Mouse (Mus musculus): ENCODE measurements around the gene Pdk2. TPM values are rescaled to one million over a fixed set of nuclear protein-coding genes. Genes with fewer than 3 reads are reported as not detected.

The Pdk2 gene
- 14.1 and 18.1 TPM in 2 replicates for total RNA-seq (2014; rRNA removed)
- 30.8 and 32.7 TPM in 2 replicates for polyA plus RNA-seq (2015; fragmentation: Nextera tagmentation; extraction: Ambion mirVana)

GRCm38 (mm10) chr11:95041139-95041609 lies at the start of gene Pdk2:
Gene Pdk2 (minus strand): TSS chr11:95041354.
- ATAC-seq (ENCODE audit: low FRiP score) (peak; percentile 96), DNase-seq (ENCODE audit: low spot score) (peak; percentile 98)
- Histone ChIP-seq H3K4me3 (ENCODE audit: low read depth, low read length) (peak within 1 kb of the TSS; percentile 71), H3K4me2 (ENCODE audit: low read depth, low read length, poor library complexity, severe bottlenecking) (peak within 1 kb of the TSS; percentile 83), H3K27me3 (ENCODE audit: insufficient read depth, low read length) (no peaks in the 10 kb centered on the region), H3K9ac (replicated peaks; ENCODE audit: low read length, poor library complexity, severe bottlenecking) (peak within 1 kb of the TSS; percentile 60), H3K4me1 (ENCODE audit: insufficient read depth, low read length) (peaks cover 5% of the 10 kb centered on the region; the same call in 1 of the 2 replicates), H3K36me3 (ENCODE audit: insufficient read depth, low read length) (peaks cover 15% of the 10 kb centered on the region), H3K9me3 (ENCODE audit: low read length) (no peaks in the 10 kb centered on the region), H3K27ac (ENCODE audit: low read depth, low read length) (peak within 1 kb of the TSS; percentile 13; the same call in 1 of the 2 replicates)
- WGBS = 0% methylated on average over 40 of the region's 41 CpGs
- TF ChIP-seq CTCF (IDR thresholded peaks at IDR 0.05) = no peak

DNA sequence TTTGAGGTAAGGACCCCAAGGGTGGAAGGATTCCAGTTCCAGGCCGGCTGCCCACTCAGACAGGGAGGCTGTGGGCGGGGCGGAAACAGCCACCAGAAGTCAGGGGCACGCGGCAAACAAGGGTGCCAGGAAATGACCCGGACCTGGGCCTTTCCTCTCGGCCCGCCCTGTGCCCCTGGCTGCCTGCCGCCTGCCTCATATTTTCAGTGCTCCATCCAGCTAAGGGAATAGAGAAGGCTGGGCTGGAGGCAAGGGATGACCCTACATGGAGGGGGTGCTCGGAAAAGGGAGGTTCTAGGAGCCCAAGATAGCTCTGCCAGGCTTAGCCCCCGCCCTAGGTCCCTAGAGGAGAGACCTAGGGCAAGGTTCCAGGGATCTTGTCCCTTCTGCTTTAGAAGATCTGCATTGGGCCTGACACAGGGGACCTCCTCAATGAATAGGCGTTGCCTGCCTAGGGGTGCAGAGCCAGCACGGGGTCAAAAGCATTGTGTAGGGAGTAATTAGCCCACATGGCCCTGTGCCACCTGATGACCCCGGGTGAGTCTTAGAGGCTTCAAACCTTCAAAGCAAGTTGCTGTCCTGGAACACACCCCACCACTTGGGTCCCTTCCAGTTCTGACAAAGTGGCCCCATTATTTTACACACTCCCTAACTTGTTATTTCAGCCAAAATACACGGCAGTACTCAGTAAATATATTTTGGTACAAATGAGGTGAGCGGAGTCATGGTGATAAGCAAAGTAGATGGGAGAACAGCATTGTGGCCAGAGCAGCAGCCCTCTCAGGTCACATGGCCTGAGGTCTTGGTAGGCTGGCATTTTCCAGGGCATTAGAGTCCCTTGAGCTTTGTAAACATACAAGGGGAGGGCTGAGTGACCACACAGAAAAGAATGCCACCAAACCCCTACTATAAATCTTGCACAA lies 48.0 kb upstream of the Pdk2 start:
- Histone ChIP-seq H3K36me3 (ENCODE audit: insufficient read depth, low read length) (no peaks in the 10 kb centered on the region), H3K4me3 (ENCODE audit: low read depth, low read length) (no peak overlapping the region), H3K9me3 (ENCODE audit: low read length) (no peaks in the 10 kb centered on the region), H3K9ac (replicated peaks; ENCODE audit: low read length, poor library complexity, severe bottlenecking) (no peak overlapping the region), H3K27ac (ENCODE audit: low read depth, low read length) (no peak overlapping the region), H3K4me1 (ENCODE audit: insufficient read depth, low read length) (no peaks in the 10 kb centered on the region), H3K4me2 (ENCODE audit: low read depth, low read length, poor library complexity, severe bottlenecking) (no peak overlapping the region), H3K27me3 (ENCODE audit: insufficient read depth, low read length) (no peaks in the 10 kb centered on the region)
- TF ChIP-seq CTCF (IDR thresholded peaks at IDR 0.05) = no peak
- WGBS = 80% methylated on average over 16 of the region's 16 CpGs
- DNase-seq (ENCODE audit: low spot score) (no peak), ATAC-seq (ENCODE audit: low FRiP score) (no peak)

DNA sequence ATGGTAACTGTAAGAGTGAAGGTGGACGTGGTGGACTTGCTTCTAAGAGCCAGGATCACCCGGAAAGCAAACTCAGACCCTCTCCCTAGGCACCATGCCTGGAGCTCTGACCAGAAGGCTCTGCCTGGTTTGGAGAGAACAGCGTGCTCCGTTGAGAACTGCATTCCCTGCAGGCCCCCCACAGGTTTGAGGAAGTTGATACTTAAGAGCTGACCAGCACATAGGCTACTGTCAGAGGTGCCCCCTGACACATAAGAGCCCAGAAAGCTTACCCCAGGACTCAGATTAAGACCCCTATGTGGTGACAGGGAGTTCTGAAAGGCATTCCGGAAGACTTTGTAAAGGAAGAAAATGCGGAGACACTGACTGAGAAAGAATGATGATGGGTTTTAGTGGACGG lies 47.1 kb upstream of the Pdk2 start:
- no peak for ATAC-seq (ENCODE audit: low FRiP score)
- WGBS = 53% methylated on average over 7 of the region's 7 CpGs
- Histone ChIP-seq H3K9ac (replicated peaks; ENCODE audit: low read length, poor library complexity, severe bottlenecking) (no peak overlapping the region), H3K4me3 (ENCODE audit: low read depth, low read length) (no peak overlapping the region), H3K27me3 (ENCODE audit: insufficient read depth, low read length) (no peaks in the 10 kb centered on the region), H3K4me1 (ENCODE audit: insufficient read depth, low read length) (no peaks in the 10 kb centered on the region), H3K36me3 (ENCODE audit: insufficient read depth, low read length) (no peaks in the 10 kb centered on the region), H3K4me2 (ENCODE audit: low read depth, low read length, poor library complexity, severe bottlenecking) (no peak overlapping the region), H3K27ac (ENCODE audit: low read depth, low read length) (no peak overlapping the region), H3K9me3 (ENCODE audit: low read length) (no peaks in the 10 kb centered on the region)
- DNase-seq (ENCODE audit: low spot score) = no peak
- TF ChIP-seq CTCF (IDR thresholded peaks at IDR 0.05) = no peak

GRCm38 (mm10) chr11:95087301-95088228 lies 46.4 kb upstream of the Pdk2 start:
- DNase-seq (ENCODE audit: low spot score) (no peak), ATAC-seq (ENCODE audit: low FRiP score) (no peak)
- Histone ChIP-seq H3K9ac (replicated peaks; ENCODE audit: low read length, poor library complexity, severe bottlenecking) (no peak overlapping the region), H3K4me1 (ENCODE audit: insufficient read depth, low read length) (no peaks in the 10 kb centered on the region), H3K4me3 (ENCODE audit: low read depth, low read length) (no peak overlapping the region), H3K27me3 (ENCODE audit: insufficient read depth, low read length) (0 out of 2 replicates have a peak, but pooled peaks cover 2% of the 10 kb centered on the region), H3K27ac (ENCODE audit: low read depth, low read length) (no peak overlapping the region), H3K4me2 (ENCODE audit: low read depth, low read length, poor library complexity, severe bottlenecking) (no peak overlapping the region), H3K36me3 (ENCODE audit: insufficient read depth, low read length) (no peaks in the 10 kb centered on the region), H3K9me3 (ENCODE audit: low read length) (no peaks in the 10 kb centered on the region)
- 71% methylated on average over 17 of the region's 17 CpGs for WGBS
- no peak for TF ChIP-seq CTCF (IDR thresholded peaks at IDR 0.05)

- TF ChIP-seq CTCF (IDR thresholded peaks at IDR 0.05) = no peak
- Histone ChIP-seq H3K9ac (replicated peaks; ENCODE audit: low read length, poor library complexity, severe bottlenecking) (no peak overlapping the region), H3K36me3 (ENCODE audit: insufficient read depth, low read length) (no peaks in the 10 kb centered on the region), H3K4me3 (ENCODE audit: low read depth, low read length) (no peak overlapping the region), H3K4me1 (ENCODE audit: insufficient read depth, low read length) (no peaks in the 10 kb centered on the region), H3K27me3 (ENCODE audit: insufficient read depth, low read length) (0 out of 2 replicates have a peak, but pooled peaks cover 2% of the 10 kb centered on the region), H3K9me3 (ENCODE audit: low read length) (no peaks in the 10 kb centered on the region), H3K4me2 (ENCODE audit: low read depth, low read length, poor library complexity, severe bottlenecking) (no peak overlapping the region), H3K27ac (ENCODE audit: low read depth, low read length) (no peak overlapping the region)
- no peak for ATAC-seq (ENCODE audit: low FRiP score)
- 52% methylated on average over 5 of the region's 5 CpGs for WGBS
- DNase-seq (ENCODE audit: low spot score) = no peak
Observed at GRCm38 (mm10) chr11:95086229-95086628, 45.1 kb upstream of the Pdk2 start.
